Mouse (Mus musculus): Measurements from ENCODE around the gene Sntn. TPM values are rescaled to one million over a fixed set of nuclear protein-coding genes. Genes with fewer than 3 reads are reported as not detected.

Sntn gene
- polyA plus RNA-seq (2012; ENCODE audit: insufficient read depth, low replicate concordance) = not detected in 2 replicates

DNA sequence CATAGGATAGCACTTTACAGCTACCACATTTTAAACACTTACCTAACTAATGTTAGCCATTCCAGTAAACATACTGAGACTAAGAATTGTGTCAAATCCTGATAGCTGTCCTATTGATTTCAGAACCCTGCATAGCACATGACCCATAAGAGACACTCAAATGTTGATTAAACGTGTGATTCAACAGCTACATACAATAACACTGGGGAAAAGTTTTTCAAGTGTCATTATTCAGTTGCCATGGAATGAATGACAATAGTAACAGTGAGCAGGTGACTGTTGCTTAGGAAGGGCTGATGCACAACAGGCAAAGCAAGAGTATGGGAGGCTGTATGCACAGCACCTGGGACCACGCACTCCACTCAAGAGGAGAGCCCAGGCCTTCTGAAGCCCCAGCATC is at the start of gene Sntn:
Gene Sntn, plus strand, starts transcription at position 301 of the 400 bp plus-strand sequence.
- H3K36me3 ChIP-seq (replicated peaks; ENCODE audit: low read length) = no peaks in the 10 kb centered on the region
- no peaks in the 10 kb centered on the region for H3K27me3 ChIP-seq (replicated peaks)
- no peak for TF ChIP-seq FLI1 (IDR thresholded peaks at IDR 0.05; ENCODE audit: low read length)
- H3K9me3 ChIP-seq = no peaks in the 10 kb centered on the region
- H3K4me1 ChIP-seq = no peaks in the 10 kb centered on the region
- H3K4me3 ChIP-seq (replicated peaks) = no peak within 1 kb of the TSS

DNA sequence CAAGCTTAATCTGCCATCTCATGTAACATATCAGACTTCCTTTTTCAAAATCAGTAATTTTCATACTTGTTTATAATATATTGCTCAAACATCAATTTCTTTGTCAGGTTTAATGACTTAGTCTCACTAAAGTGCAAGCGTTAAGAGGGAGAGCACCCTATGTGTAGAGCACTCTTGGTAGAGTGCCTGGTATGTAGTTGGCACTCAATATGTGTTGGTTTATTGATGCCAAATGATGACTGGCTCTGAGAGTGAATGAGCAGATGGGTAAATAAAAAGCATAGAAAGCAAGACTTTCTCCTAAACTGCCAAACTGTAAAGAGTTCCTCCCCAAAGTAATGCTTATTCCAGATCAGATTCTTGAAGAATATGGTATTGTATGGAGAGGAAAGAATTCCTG is 20.8 kb upstream of the Sntn start:
- no peak for TF ChIP-seq FLI1 (IDR thresholded peaks at IDR 0.05; ENCODE audit: low read length)
- no peak for TF ChIP-seq GATA1 (IDR thresholded peaks at IDR 0.05; ENCODE audit: borderline replicate concordance, low read length)
- no peaks in the 10 kb centered on the region for H3K4me1 ChIP-seq
- no peaks in the 10 kb centered on the region for H3K27me3 ChIP-seq (replicated peaks)
- no peak overlapping the region for H3K4me3 ChIP-seq (replicated peaks)
- peaks cover 5% of the 10 kb centered on the region; the same call in 1 of the 2 replicates for H3K9me3 ChIP-seq
- no peaks in the 10 kb centered on the region for H3K36me3 ChIP-seq (replicated peaks; ENCODE audit: low read length)

DNA sequence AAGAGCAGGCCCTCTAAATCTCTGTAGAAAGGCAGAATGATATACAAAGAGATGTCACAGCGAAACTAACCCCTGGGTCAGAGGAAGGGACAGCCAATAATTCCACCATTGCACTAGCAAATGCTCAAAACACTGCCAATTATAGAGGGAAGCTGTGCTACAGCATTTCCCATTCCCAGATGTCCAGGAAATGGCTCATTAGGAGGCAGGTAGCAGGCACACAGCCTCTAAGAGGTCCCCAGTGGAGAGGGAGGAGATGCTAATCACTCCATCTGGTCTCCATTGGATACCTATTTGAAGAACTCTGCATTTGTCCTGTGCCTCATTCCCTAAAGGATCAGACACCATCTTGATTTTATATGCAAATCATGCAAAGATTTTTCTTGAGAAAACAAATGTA is 19.6 kb upstream of the Sntn start:
- TF ChIP-seq GATA1 (IDR thresholded peaks at IDR 0.05; ENCODE audit: borderline replicate concordance, low read length) = no peak
- TF ChIP-seq FLI1 (IDR thresholded peaks at IDR 0.05; ENCODE audit: low read length) = no peak
- peaks cover 5% of the 10 kb centered on the region; the same call in 1 of the 2 replicates for H3K9me3 ChIP-seq
- no peaks in the 10 kb centered on the region for H3K36me3 ChIP-seq (replicated peaks; ENCODE audit: low read length)
- no peak overlapping the region for H3K4me3 ChIP-seq (replicated peaks)
- H3K27me3 ChIP-seq (replicated peaks) = no peaks in the 10 kb centered on the region
- H3K4me1 ChIP-seq = no peaks in the 10 kb centered on the region

DNA sequence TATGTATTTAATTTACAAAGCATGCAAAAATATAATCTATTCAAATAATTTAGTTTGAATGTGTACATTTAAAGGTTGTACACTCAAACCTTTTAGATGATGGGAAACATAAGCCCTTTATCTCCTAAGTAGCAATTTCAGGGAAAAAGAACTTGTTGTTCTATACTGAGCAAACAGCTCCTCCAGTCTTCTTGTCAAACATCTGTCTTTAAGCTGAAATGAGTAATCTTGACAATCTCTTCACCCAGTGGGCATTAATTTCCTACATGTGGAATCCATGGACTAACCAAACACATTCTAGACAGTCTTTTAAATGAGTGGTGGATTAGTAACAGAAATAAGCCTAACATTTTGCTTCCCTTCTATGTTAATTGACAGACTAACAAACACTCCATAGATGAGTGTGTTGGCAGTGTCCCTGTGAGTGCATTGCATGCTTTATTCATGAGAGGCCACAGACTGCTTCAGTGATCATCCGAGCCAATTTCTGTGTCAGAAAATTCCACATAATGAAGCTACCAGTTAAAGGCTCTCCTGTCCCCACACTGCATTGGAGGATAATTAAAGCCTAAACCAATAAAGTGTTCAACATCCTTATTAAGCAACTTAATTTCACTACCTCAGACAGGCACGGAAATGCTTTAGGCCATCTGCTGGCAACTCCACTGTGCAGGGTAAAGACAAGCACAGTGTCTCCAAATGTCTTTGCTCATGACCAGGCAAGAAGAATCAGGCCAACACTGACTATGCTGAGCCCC is 19.0 kb upstream of the Sntn start:
- H3K27me3 ChIP-seq (replicated peaks) = no peaks in the 10 kb centered on the region
- no peaks in the 10 kb centered on the region for H3K4me1 ChIP-seq
- no peaks in the 10 kb centered on the region for H3K36me3 ChIP-seq (replicated peaks; ENCODE audit: low read length)
- TF ChIP-seq GATA1 (IDR thresholded peaks at IDR 0.05; ENCODE audit: borderline replicate concordance, low read length) = no peak
- TF ChIP-seq FLI1 (IDR thresholded peaks at IDR 0.05; ENCODE audit: low read length) = no peak
- H3K9me3 ChIP-seq = peaks cover 5% of the 10 kb centered on the region; the same call in 1 of the 2 replicates
- no peak overlapping the region for H3K4me3 ChIP-seq (replicated peaks)

DNA sequence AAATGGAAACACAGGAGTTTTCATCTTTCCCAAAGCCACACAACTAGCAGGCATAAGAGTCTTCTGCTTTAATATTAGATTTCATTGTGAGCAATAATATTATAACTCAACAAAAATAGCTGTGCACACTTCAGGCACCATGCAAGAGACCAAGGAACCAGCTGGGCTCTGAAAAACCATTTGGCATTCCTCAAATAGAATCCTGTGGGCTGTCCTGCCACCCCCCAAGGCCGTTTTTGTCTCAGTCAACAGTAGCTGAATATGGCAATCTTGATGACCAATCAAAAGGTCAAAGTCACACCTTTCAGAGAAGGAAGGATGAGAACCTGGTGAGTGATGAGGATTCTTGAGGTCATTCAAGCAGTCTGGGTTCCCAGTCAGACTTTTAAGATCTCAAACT is 16.0 kb downstream of the Sntn start:
- Histone ChIP-seq H3K36me3 (replicated peaks; ENCODE audit: low read length) (no peaks in the 10 kb centered on the region), H3K4me1 (no peaks in the 10 kb centered on the region), H3K27me3 (replicated peaks) (no peaks in the 10 kb centered on the region), H3K4me3 (replicated peaks) (no peak overlapping the region), H3K9me3 (no peaks in the 10 kb centered on the region)
- no peak for TF ChIP-seq FLI1 (IDR thresholded peaks at IDR 0.05; ENCODE audit: low read length)
- TF ChIP-seq GATA1 (IDR thresholded peaks at IDR 0.05; ENCODE audit: borderline replicate concordance, low read length) = no peak

DNA sequence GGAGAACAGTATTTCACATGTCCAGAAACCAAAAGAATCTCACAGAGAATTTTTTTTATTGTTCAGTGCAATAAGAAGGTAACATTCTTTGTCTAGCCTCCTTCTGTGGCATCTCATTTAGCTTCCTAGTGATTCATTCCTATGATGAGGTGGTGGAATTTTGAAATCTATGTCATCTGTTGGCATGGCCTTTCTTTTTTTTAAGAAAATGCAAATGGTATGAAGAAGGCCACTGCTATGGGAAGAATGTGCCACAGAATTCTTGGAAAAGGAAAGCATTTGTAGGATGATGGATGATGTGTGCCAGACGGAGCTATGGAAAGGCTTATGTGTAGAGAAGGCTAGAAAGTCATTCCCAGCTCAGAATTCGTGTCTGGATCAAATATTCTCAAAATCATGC is 19.8 kb downstream of the Sntn start:
- Histone ChIP-seq H3K27me3 (replicated peaks) (no peaks in the 10 kb centered on the region), H3K4me3 (replicated peaks) (no peak overlapping the region), H3K9me3 (no peaks in the 10 kb centered on the region), H3K36me3 (replicated peaks; ENCODE audit: low read length) (no peaks in the 10 kb centered on the region), H3K4me1 (no peaks in the 10 kb centered on the region)
- no peak for TF ChIP-seq FLI1 (IDR thresholded peaks at IDR 0.05; ENCODE audit: low read length)
- TF ChIP-seq GATA1 (IDR thresholded peaks at IDR 0.05; ENCODE audit: borderline replicate concordance, low read length) = no peak

DNA sequence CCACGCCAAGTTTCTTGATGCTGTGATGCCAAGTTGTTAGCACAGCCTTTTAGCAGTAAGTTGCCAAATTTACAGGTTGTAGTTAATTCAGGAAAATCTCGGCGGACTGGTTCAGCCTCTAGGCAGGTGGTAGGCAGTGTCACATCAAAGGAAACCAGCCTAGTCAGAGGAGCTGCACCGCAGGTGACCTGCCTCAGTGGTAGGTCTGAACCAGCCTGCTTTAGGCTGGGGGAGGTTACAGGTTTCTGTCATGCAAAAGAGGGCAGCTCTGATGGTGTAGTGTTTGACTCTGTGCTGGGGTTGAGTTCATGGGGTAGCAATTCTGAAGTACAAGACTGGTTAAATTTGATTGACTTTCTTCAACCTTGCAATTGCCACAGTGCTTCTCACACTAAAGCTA is 61.6 kb downstream of the Sntn start:
- no peak overlapping the region for H3K4me3 ChIP-seq (replicated peaks)
- H3K27me3 ChIP-seq (replicated peaks) = no peaks in the 10 kb centered on the region
- TF ChIP-seq FLI1 (IDR thresholded peaks at IDR 0.05; ENCODE audit: low read length) (no peak), GATA1 (IDR thresholded peaks at IDR 0.05; ENCODE audit: borderline replicate concordance, low read length) (no peak)
- no peaks in the 10 kb centered on the region for H3K9me3 ChIP-seq
- H3K36me3 ChIP-seq (replicated peaks; ENCODE audit: low read length) = no peaks in the 10 kb centered on the region
- H3K4me1 ChIP-seq = no peaks in the 10 kb centered on the region

Other genes starting within 250 kb of the Sntn start
- not detected in 2 replicates for gene Gm281, start 243.6 kb downstream of the Sntn start, polyA plus RNA-seq (2012; ENCODE audit: insufficient read depth, low replicate concordance)

Data from megakaryocyte, embryonic 14.5 days (primary cell).